Mouse (Mus musculus) small intestine, adult 2 months (tissue): ENCODE measurements around the gene Prune2.

Experiments used
- CTCF ChIP-seq: fragments of 200-500 bp; IDR thresholded peaks from 2 replicates; pipeline ENCODE4 v1.5.1; 2012; ENCODE audit warnings: low read depth, mild to moderate bottlenecking, control low read depth, inconsistent platforms, low read length, moderate library complexity, mixed read lengths; ENCODE audit not compliant: insufficient replicate concordance, insufficient read length; ENCODE audit errors: extremely low read depth
- POLR2A ChIP-seq: fragments of 200-500 bp; IDR thresholded peaks from 2 replicates; pipeline ENCODE4 v1.6.1; 2012; ENCODE audit warnings: low read depth, mild to moderate bottlenecking, control low read depth, inconsistent platforms, low read length, moderate library complexity

DNA sequence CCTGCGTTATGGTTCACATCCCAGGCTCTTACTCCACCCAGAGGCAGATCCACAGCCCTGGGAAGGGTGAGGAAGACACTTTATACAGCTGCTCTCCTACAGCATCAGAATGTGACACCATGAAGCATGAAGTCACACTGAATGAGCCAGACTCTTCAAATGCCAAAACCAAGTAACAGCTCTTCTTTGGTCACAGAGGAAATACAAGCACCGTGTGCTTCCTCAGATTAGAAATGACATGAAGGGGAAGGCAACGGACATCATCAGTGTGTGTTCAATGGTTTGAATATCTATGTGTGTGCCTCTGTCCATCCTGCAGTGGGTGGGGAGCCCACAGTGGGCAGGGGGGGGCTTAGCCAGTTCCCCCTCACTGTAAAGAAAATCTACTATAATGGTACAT lies 76.4 kb downstream of the Prune2 start:
- TF ChIP-seq POLR2A (no peak), CTCF (no peak)
